Mouse (Mus musculus): ENCODE measurements at regions not wholly inside any gene's neighbourhood (a gene's known extent, or its start where the extent isn't known, plus 50 kb on each side); places are given as distances from the start of the nearest gene placed in this dataset.

GRCm38 (mm10) chr1:154255971-154256370, 55.0 kb downstream of the Zfp648 start:
- TF ChIP-seq CTCF (IDR thresholded peaks at IDR 0.05) = no peak
- H3K27me3 ChIP-seq = peaks cover 19% of the 10 kb centered on the region
- no peak for ATAC-seq
- POLR2A ChIA-PET = no interaction called here
- CTCF ChIA-PET = no interaction called here
- no peak for DNase-seq (ENCODE audit: low read depth, low spot score)
- in situ Hi-C loops (cut with MboI; ENCODE audit: low pct_unique_long_range_greater_than_20kb) = no loop called here

GRCm38 (mm10) chr1:154256811-154257210, 55.8 kb downstream of the Zfp648 start:
- POLR2A ChIA-PET = no interaction called here
- no peak for DNase-seq (ENCODE audit: low read depth, low spot score)
- CTCF ChIA-PET = no interaction called here
- ATAC-seq = no peak
- TF ChIP-seq CTCF (IDR thresholded peaks at IDR 0.05) = no peak
- in situ Hi-C loops (cut with MboI; ENCODE audit: low pct_unique_long_range_greater_than_20kb) = no loop called here
- peaks cover 20% of the 10 kb centered on the region for H3K27me3 ChIP-seq

DNA sequence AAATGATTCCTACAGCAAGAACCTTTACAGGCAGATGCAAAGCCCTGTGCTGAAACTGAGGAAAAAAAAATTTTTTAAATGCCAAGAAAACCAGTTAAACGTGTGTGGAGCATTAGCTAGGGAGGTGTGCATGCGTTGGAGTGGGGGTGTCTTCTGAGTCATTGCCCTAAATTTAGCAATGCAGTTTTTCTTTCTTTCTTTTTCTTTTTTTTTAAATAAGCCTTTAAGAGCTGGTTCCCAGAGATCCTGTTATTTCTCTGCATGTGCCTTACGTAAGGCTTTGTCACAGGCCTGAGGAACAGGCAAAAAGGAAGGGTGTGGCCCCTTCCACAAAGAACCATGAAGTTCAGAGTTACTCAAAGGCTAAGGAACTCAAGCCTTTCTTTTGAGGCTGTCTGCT, 57.5 kb downstream of the Zfp648 start:
- no peak for DNase-seq (ENCODE audit: low read depth, low spot score)

DNA sequence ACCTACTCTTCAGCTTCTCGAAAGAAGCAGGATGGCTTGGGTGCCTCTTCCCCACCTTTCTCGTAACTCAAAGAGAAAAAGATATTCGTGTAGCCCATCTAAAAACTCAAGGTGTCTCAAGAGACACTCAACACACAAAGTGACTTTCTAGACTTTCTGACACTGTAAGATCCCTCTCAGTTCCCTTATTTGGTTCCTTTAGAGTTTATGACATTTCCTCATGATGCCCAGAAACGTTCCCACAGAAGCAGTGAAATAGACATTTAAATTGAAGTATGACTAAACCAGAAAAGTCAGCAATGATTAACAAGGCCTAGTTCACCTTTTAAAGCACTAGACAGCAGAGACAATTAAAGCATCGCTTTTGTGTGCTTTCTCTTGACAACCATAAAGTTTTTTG, 59.4 kb downstream of the Zfp648 start:
- no peak for TF ChIP-seq CTCF (IDR thresholded peaks at IDR 0.05)
- DNase-seq (ENCODE audit: low read depth, low spot score) (no peak), ATAC-seq (no peak)
- POLR2A ChIA-PET = no interaction called here
- CTCF ChIA-PET = no interaction called here
- peaks cover 24% of the 10 kb centered on the region for H3K27me3 ChIP-seq
- in situ Hi-C loops (cut with MboI; ENCODE audit: low pct_unique_long_range_greater_than_20kb) = no loop called here

More for the DNA sequence above, 57.5 kb downstream of the Zfp648 start:
- peaks cover 24% of the 10 kb centered on the region for H3K27me3 ChIP-seq
- in situ Hi-C loops (cut with MboI; ENCODE audit: low pct_unique_long_range_greater_than_20kb) = no loop called here
- ChIA-PET CTCF (no interaction called here), POLR2A (no interaction called here)
- ATAC-seq = no peak
- TF ChIP-seq CTCF (IDR thresholded peaks at IDR 0.05) = no peak

DNA sequence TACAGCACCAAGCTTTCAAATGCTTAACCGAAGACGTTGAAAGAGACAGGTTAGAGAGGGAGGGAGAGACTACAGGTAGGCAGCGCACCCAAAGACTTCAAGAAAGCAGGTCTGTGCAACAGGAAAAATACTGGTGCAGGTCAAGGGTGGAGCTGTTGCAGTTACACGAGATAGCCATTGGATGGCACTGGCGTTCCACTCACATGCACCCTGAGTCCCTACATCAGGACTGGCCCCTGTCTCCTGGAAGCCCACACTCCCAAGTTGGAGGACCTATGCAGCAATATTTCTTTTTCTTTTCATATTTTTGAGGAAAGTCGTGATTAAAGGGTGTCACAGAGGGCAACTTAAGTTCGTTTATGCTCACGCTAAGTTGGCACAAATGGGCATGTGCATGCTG, 80.5 kb downstream of the Zfp648 start:
- TF ChIP-seq CTCF (IDR thresholded peaks at IDR 0.05) = peak; percentile 71
- peaks cover 50% of the 10 kb centered on the region for H3K27me3 ChIP-seq
- ChIA-PET CTCF (interaction anchor here (1.1 kb wide), 1 partner anchor 9 kb away, joined by 4 read pairs; no protein-coding TSS in a partner anchor), POLR2A (no interaction called here)
- in situ Hi-C loops (cut with MboI; ENCODE audit: low pct_unique_long_range_greater_than_20kb) = loop anchor here (5.0 kb wide), 1 partner anchor 446 kb away; no protein-coding TSS in a partner anchor
- no peak for DNase-seq (ENCODE audit: low read depth, low spot score)
- no peak for ATAC-seq

- in situ Hi-C loops (cut with MboI; ENCODE audit: low pct_unique_long_range_greater_than_20kb) = no loop called here
- no peak for TF ChIP-seq CTCF (IDR thresholded peaks at IDR 0.05)
- DNase-seq (ENCODE audit: low read depth, low spot score) = no peak
- ChIA-PET POLR2A (no interaction called here), CTCF (no interaction called here)
- ATAC-seq = no peak
- peaks cover 41% of the 10 kb centered on the region for H3K27me3 ChIP-seq
Measured at GRCm38 (mm10) chr1:154286080-154286479, 85.1 kb downstream of the Zfp648 start.

DNA sequence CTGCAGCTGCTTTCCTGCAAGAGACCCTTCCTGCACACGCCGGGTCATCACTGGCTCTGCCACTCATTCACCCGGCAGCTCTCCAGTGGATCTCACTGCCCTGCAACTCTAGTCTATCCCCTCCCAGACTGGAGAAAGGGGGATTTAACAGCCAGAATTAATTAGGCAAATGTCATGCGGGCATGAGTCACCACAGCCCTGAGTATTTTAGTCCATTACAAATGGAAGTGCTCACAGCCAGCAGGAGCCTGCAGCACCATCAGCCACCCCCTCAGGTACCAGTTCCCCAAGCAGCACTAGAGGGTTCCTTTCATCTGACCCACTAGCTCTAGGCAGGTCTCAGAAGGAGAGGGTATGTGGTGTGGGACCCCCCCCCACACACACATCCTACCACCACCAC, 91.7 kb downstream of the Zfp648 start:
- ChIA-PET CTCF (no interaction called here), POLR2A (interaction anchor here (0.6 kb wide), 1 partner anchor 86 kb away, joined by 3 read pairs; no protein-coding TSS in a partner anchor)
- peaks cover 21% of the 10 kb centered on the region for H3K27me3 ChIP-seq
- no peak for TF ChIP-seq CTCF (IDR thresholded peaks at IDR 0.05)
- DNase-seq (ENCODE audit: low read depth, low spot score) (no peak), ATAC-seq (no peak)
- in situ Hi-C loops (cut with MboI; ENCODE audit: low pct_unique_long_range_greater_than_20kb) = no loop called here

GRCm38 (mm10) chr1:154296080-154296479, 95.1 kb downstream of the Zfp648 start:
- in situ Hi-C loops (cut with MboI; ENCODE audit: low pct_unique_long_range_greater_than_20kb) = no loop called here
- CTCF ChIA-PET = no interaction called here
- H3K27me3 ChIP-seq = peaks cover 3% of the 10 kb centered on the region
- ATAC-seq = no peak
- no peak for DNase-seq (ENCODE audit: low read depth, low spot score)
- TF ChIP-seq CTCF (IDR thresholded peaks at IDR 0.05) = no peak
- POLR2A ChIA-PET = no interaction called here

- DNase-seq (ENCODE audit: low read depth, low spot score) = no peak
- H3K27me3 ChIP-seq = peaks cover 18% of the 10 kb centered on the region
- CTCF ChIA-PET = no interaction called here
- no peak for ATAC-seq
- POLR2A ChIA-PET = no interaction called here
- in situ Hi-C loops (cut with MboI; ENCODE audit: low pct_unique_long_range_greater_than_20kb) = no loop called here
- TF ChIP-seq CTCF (IDR thresholded peaks at IDR 0.05) = no peak
Measured at GRCm38 (mm10) chr1:154299866-154300265, 98.9 kb downstream of the Zfp648 start.

- CTCF ChIA-PET = no interaction called here
- DNase-seq (ENCODE audit: low read depth, low spot score) = no peak
- POLR2A ChIA-PET = no interaction called here
- ATAC-seq = no peak
- in situ Hi-C loops (cut with MboI; ENCODE audit: low pct_unique_long_range_greater_than_20kb) = no loop called here
- H3K27me3 ChIP-seq = peaks cover 39% of the 10 kb centered on the region
- TF ChIP-seq CTCF (IDR thresholded peaks at IDR 0.05) = no peak
Measured at GRCm38 (mm10) chr1:154309650-154310049, 108.7 kb downstream of the Zfp648 start.

Measured in Patski (cell line).